Mouse (Mus musculus) liver, embryonic 14.5 days (tissue): ENCODE data around the gene H2-Q1.

Experiments
- CTCF ChIP-seq: IDR thresholded peaks from 2 replicates; pipeline ENCODE4 v1.5.1; 2016; ENCODE audit warnings: antibody characterized with exemption, low read depth, control low read depth
- EP300 ChIP-seq: IDR thresholded peaks from 2 replicates; pipeline ENCODE4 v1.6.1; 2016; ENCODE audit warnings: antibody characterized with exemption, low read depth

GRCm38 (mm10) chr17:35359470-35359862, 39.3 kb downstream of the H2-Q1 start:
- TF ChIP-seq EP300 (no peak), CTCF (no peak)
